Mouse (Mus musculus) heart, embryonic 10.5 days (tissue): ENCODE measurements around the gene Hsbp1. TPM values are rescaled to one million over a fixed set of nuclear protein-coding genes. Genes with fewer than 3 reads are reported as not detected.
"Not testable (repeated sequence)": the region's sequence is repeated elsewhere in the genome, so short reads cannot be mapped to it uniquely, and the experiment has no call there.

Experiments
- DNase-seq: peaks from one replicate; pipeline ENCODE4 v3.0.0-alpha.2; 2017; ENCODE audit warnings: low spot score
- H3K27ac ChIP-seq: fragments of 300-500 bp; sonication (generic); 2 replicates; pipeline ENCODE4 v1.5.1; 2016; ENCODE audit warnings: mild to moderate bottlenecking
- H3K27me3 ChIP-seq: fragments of 300-500 bp; sonication (generic); 2 replicates; pipeline ENCODE4 v1.6.1; 2016; ENCODE audit warnings: mild to moderate bottlenecking; ENCODE audit not compliant: poor library complexity, insufficient read depth, severe bottlenecking
- H3K36me3 ChIP-seq: fragments of 300-500 bp; sonication (generic); 2 replicates; pipeline ENCODE4 v1.6.1; 2016; ENCODE audit warnings: mild to moderate bottlenecking, moderate library complexity
- H3K4me1 ChIP-seq: fragments of 300-500 bp; sonication (generic); 2 replicates; pipeline ENCODE4 v1.6.1; 2016; ENCODE audit warnings: mild to moderate bottlenecking
- H3K4me3 ChIP-seq: fragments of 300-500 bp; sonication (generic); 2 replicates; pipeline ENCODE4 v1.5.1; 2016; ENCODE audit warnings: mild to moderate bottlenecking, moderate library complexity
- H3K9me3 ChIP-seq: fragments of 300-500 bp; sonication (generic); 2 replicates; pipeline ENCODE4 v1.6.1; 2016; ENCODE audit warnings: mild to moderate bottlenecking, moderate library complexity
- WGBS: fragments of 180-500 bp; shearing (Covaris S2); methylation state at CpG from one replicate; pipeline ENCODE4 v1.1.7; 2016; 5-methylcytosine and 5-hydroxymethylcytosine counted together
- polyA plus RNA-seq: library from polyadenylated mRNA; unstranded; fragments of >200 nt; fragmentation: Nextera tagmentation; extraction: Ambion mirVana; gene quantifications from 2 replicates; pipeline ENCODE4 v1.2.1, GENCODE M21; 2016

The Hsbp1 gene
- polyA plus RNA-seq, 1 experiment from 2014 or later, result 250 TPM

DNA sequence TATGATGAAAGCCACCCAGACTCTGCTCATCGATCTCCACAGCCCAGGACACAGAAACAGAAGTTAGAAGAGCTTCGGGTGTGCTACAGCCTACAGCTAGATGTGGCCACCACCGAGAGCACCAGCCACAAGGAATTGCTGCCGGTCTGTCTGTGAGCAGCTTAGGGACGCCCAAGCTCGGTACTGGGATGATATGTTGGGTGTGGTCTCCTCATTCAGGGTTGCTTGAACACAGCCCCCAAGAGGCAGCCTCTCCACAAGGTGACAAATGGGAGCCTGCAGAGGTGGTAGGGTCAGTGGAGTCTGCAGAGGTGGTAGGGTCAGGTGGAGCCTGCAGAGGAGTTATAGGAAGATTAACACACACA, 9.4 kb downstream of the Hsbp1 start:
- 83% methylated on average over 6 of the region's 6 CpGs for WGBS
- peaks cover 6% of the 10 kb centered on the region; the same call in 1 of the 2 replicates for H3K4me1 ChIP-seq
- H3K27ac ChIP-seq, result no peak overlapping the region
- no peak for DNase-seq
- H3K9me3 ChIP-seq, result no peaks in the 10 kb centered on the region
- H3K27me3 ChIP-seq, result no peaks in the 10 kb centered on the region
- peaks cover 27% of the 10 kb centered on the region for H3K36me3 ChIP-seq
- no peak overlapping the region for H3K4me3 ChIP-seq

DNA sequence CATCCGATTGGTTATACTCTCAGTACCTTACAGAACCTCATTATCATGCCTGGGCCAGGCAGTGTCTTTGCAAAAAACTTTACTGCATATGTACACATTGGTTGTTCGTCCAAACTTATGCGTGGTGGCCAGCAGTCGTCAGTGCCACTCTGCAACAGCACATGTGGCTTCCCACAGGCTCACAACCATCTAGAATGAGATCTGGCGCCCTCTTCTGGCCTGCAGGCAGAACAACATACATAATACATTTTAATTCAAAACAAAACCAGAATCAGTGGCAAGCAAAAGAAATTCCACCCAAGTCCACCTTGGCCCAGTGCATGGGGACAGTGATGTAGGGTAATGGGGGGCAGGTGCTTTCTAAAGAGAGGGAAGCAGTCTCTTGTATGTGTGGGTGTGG, 12.3 kb downstream of the Hsbp1 start:
- not testable (repeated sequence) for H3K4me1 ChIP-seq, H3K27ac ChIP-seq, DNase-seq, H3K9me3 ChIP-seq, H3K36me3 ChIP-seq, H3K4me3 ChIP-seq, H3K27me3 ChIP-seq
- WGBS, result 67% methylated on average over 5 of the region's 5 CpGs

DNA sequence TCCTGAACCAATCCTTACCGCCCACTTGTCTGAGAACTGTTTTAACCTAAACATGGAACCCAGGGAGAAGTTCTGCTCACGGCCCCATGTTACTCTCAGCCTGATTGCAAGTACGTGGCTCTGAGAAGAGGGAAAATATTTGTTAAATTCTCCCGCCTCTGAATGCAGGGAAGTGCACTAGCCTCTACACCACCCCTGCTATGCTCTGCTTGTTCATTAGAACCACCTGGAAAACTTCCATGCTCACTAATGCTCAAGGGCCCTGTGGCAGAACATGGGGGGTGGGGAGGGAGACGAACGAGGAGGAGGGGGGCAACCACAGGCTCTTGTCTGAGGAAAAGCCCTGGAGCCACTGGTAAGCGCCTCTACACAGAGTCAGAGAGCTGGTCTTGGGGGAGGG, 13.9 kb downstream of the Hsbp1 start:
- WGBS, result 74% methylated on average over 7 of the region's 7 CpGs
- Histone ChIP-seq H3K4me1 (peaks cover 3% of the 10 kb centered on the region; the same call in 1 of the 2 replicates), H3K27ac (no peak overlapping the region), H3K27me3 (0 out of 2 replicates have a peak, but pooled peaks cover 6% of the 10 kb centered on the region), H3K9me3 (no peaks in the 10 kb centered on the region), H3K36me3 (no peaks in the 10 kb centered on the region), H3K4me3 (no peak overlapping the region)
- DNase-seq, result no peak

GRCm38 (mm10) chr8:119358836-119359235, 14.5 kb downstream of the Hsbp1 start:
- 45% methylated on average over 14 of the region's 14 CpGs for WGBS
- H3K9me3 ChIP-seq, result no peaks in the 10 kb centered on the region
- 0 out of 2 replicates have a peak, but pooled peaks cover 6% of the 10 kb centered on the region for H3K27me3 ChIP-seq
- no peak overlapping the region for H3K4me3 ChIP-seq
- H3K27ac ChIP-seq, result no peak overlapping the region
- no peaks in the 10 kb centered on the region for H3K36me3 ChIP-seq
- H3K4me1 ChIP-seq, result peaks cover 3% of the 10 kb centered on the region; the same call in 1 of the 2 replicates
- DNase-seq, result no peak

- WGBS, result 79% methylated on average over 8 of the region's 8 CpGs
- no peaks in the 10 kb centered on the region for H3K4me1 ChIP-seq
- H3K36me3 ChIP-seq, result no peaks in the 10 kb centered on the region
- no peak for DNase-seq
- H3K9me3 ChIP-seq, result no peaks in the 10 kb centered on the region
- H3K4me3 ChIP-seq, result no peak overlapping the region
- H3K27me3 ChIP-seq, result 0 out of 2 replicates have a peak, but pooled peaks cover 6% of the 10 kb centered on the region
- no peak overlapping the region for H3K27ac ChIP-seq
These were observed 16.5 kb downstream of the Hsbp1 start for GRCm38 (mm10) chr8:119360686-119361295.

- not testable (repeated sequence) for H3K36me3 ChIP-seq, H3K9me3 ChIP-seq, H3K27ac ChIP-seq, H3K4me1 ChIP-seq, H3K27me3 ChIP-seq, DNase-seq, H3K4me3 ChIP-seq
- WGBS, result 79% methylated on average over 9 of the region's 9 CpGs
These were observed 30.4 kb downstream of the Hsbp1 start for GRCm38 (mm10) chr8:119374716-119375115.

- no peak overlapping the region for H3K27ac ChIP-seq
- no peaks in the 10 kb centered on the region for H3K4me1 ChIP-seq
- no peak for DNase-seq
- H3K9me3 ChIP-seq, result no peaks in the 10 kb centered on the region
- no peaks in the 10 kb centered on the region for H3K36me3 ChIP-seq
- H3K27me3 ChIP-seq, result no peaks in the 10 kb centered on the region
- WGBS, result 73% methylated on average over 7 of the region's 7 CpGs
- H3K4me3 ChIP-seq, result no peak overlapping the region
These were observed 34.2 kb downstream of the Hsbp1 start for GRCm38 (mm10) chr8:119378476-119378875.

GRCm38 (mm10) chr8:119380619-119381018, 36.3 kb downstream of the Hsbp1 start:
- Histone ChIP-seq H3K27me3 (no peaks in the 10 kb centered on the region; the same call in 1 of the 2 replicates), H3K36me3 (no peaks in the 10 kb centered on the region), H3K4me3 (no peak overlapping the region), H3K4me1 (no peaks in the 10 kb centered on the region), H3K27ac (no peak overlapping the region), H3K9me3 (no peaks in the 10 kb centered on the region)
- 44% methylated on average over 4 of the region's 4 CpGs for WGBS
- no peak for DNase-seq

- no peak overlapping the region for H3K27ac ChIP-seq
- 22% methylated on average over 10 of the region's 10 CpGs for WGBS
- H3K4me3 ChIP-seq, result no peak overlapping the region
- no peaks in the 10 kb centered on the region for H3K9me3 ChIP-seq
- no peak for DNase-seq
- H3K36me3 ChIP-seq, result no peaks in the 10 kb centered on the region
- no peaks in the 10 kb centered on the region; the same call in 1 of the 2 replicates for H3K27me3 ChIP-seq
- H3K4me1 ChIP-seq, result no peaks in the 10 kb centered on the region
These were observed 40.2 kb downstream of the Hsbp1 start for GRCm38 (mm10) chr8:119384478-119384877.

GRCm38 (mm10) chr8:119385854-119386253, 41.6 kb downstream of the Hsbp1 start:
- no peak for DNase-seq
- Histone ChIP-seq H3K27ac (no peak overlapping the region), H3K9me3 (no peaks in the 10 kb centered on the region), H3K4me1 (no peaks in the 10 kb centered on the region), H3K4me3 (no peak overlapping the region), H3K27me3 (no peaks in the 10 kb centered on the region; the same call in 1 of the 2 replicates), H3K36me3 (no peaks in the 10 kb centered on the region)
- WGBS, result 76% methylated on average over 6 of the region's 6 CpGs

- no peak for DNase-seq
- Histone ChIP-seq H3K27me3 (no peaks in the 10 kb centered on the region; the same call in 1 of the 2 replicates), H3K27ac (no peak overlapping the region), H3K4me3 (no peak overlapping the region), H3K36me3 (no peaks in the 10 kb centered on the region), H3K9me3 (no peaks in the 10 kb centered on the region), H3K4me1 (no peaks in the 10 kb centered on the region)
- 77% methylated on average over 6 of the region's 6 CpGs for WGBS
These were observed 42.7 kb downstream of the Hsbp1 start for GRCm38 (mm10) chr8:119386988-119387387.

- peaks cover 24% of the 10 kb centered on the region for H3K4me1 ChIP-seq
- 76% methylated on average over 9 of the region's 9 CpGs for WGBS
- no peaks in the 10 kb centered on the region for H3K27me3 ChIP-seq
- no peaks in the 10 kb centered on the region for H3K9me3 ChIP-seq
- H3K27ac ChIP-seq, result peak overlapping the region; percentile 91
- H3K36me3 ChIP-seq, result peaks cover 11% of the 10 kb centered on the region; the same call in 1 of the 2 replicates
- DNase-seq, result no peak
- H3K4me3 ChIP-seq, result peak overlapping the region; percentile 85
These were observed 49.8 kb downstream of the Hsbp1 start for GRCm38 (mm10) chr8:119394097-119394496.

GRCm38 (mm10) chr8:119394524-119395026, 50.3 kb downstream of the Hsbp1 start, which contains the start of gene Mlycd:
TSS of gene Mlycd (plus strand) at chr8:119394878.
- DNase-seq, result peak; percentile 96
- Histone ChIP-seq H3K27ac (peak within 1 kb of the TSS; percentile 91), H3K36me3 (peaks cover 11% of the 10 kb centered on the region; the same call in 1 of the 2 replicates), H3K4me3 (peak within 1 kb of the TSS; percentile 85), H3K27me3 (no peaks in the 10 kb centered on the region), H3K9me3 (no peaks in the 10 kb centered on the region), H3K4me1 (peaks cover 28% of the 10 kb centered on the region)
- 3% methylated on average over 42 of the region's 44 CpGs for WGBS
